Comparison of ENCODE assay signal across 8 mouse cellular contexts in genomic region chr2:144526981-144527820, GRCm38 (mm10). TPM values are rescaled to one million over a fixed set of nuclear protein-coding genes. Genes with fewer than 3 reads are reported as not detected.
A peak's percentile ranks its signal among the peaks of the same experiment; 100 is the strongest.
DNase-seq lines count a peak whose midpoint lies in the region; ATAC-seq lines count a peak whose summit lies in the region.

Dzank1 (minus strand) TSS chr2:144527414.
Polr3f (plus strand) TSS chr2:144527718.

- H3K27ac ChIP-seq in heart, embryonic 10.5 days, result peak within 1 kb of the TSS; percentile 93
- H3K27ac ChIP-seq in kidney, embryonic 15.5 days, result peak within 1 kb of the TSS; percentile 94

- no peaks in the 10 kb centered on the region for H3K27me3 ChIP-seq in heart, embryonic 10.5 days (ENCODE audit: insufficient read depth, poor library complexity, severe bottlenecking)
- peaks cover 7% of the 10 kb centered on the region; the same call in 1 of the 2 replicates for H3K27me3 ChIP-seq in kidney, embryonic 15.5 days

- H3K4me3 ChIP-seq in heart, embryonic 10.5 days, result peak within 1 kb of the TSS; percentile 97
- H3K4me3 ChIP-seq in kidney, embryonic 15.5 days (replicated peaks), result peak within 1 kb of the TSS; percentile 98

- 1% methylated on average over 56 of the region's 56 CpGs for WGBS in heart, embryonic 10.5 days
- WGBS in kidney, embryonic 15.5 days, result 1% methylated on average over 56 of the region's 56 CpGs

- peak; percentile 97 for DNase-seq in B cell, adult 2 months
- peak; percentile 99 for DNase-seq in brain, adult 2 months (ENCODE audit: low read depth, low spot score)
- DNase-seq in heart, embryonic 10.5 days (ENCODE audit: low spot score), result peak; percentile 99
- DNase-seq in liver, result peak; percentile 95
- DNase-seq in spleen, postnatal 4 days (ENCODE audit: low spot score in 2 of 2), result peak; percentile 95 to 96

- peak within 1 kb of the TSS; percentile 94 for H3K4me2 ChIP-seq in kidney, embryonic 15.5 days

- H3K4me1 ChIP-seq in heart, embryonic 10.5 days, result peaks cover 8% of the 10 kb centered on the region
- H3K4me1 ChIP-seq in kidney, embryonic 15.5 days, result peaks cover 21% of the 10 kb centered on the region

- no peaks in the 10 kb centered on the region for H3K9me3 ChIP-seq in heart, embryonic 10.5 days
- no peaks in the 10 kb centered on the region for H3K9me3 ChIP-seq in kidney, embryonic 15.5 days (replicated peaks)

- H3K36me3 ChIP-seq in heart, embryonic 10.5 days, result peaks cover 11% of the 10 kb centered on the region
- peaks cover 18% of the 10 kb centered on the region for H3K36me3 ChIP-seq in kidney, embryonic 15.5 days

- peak within 1 kb of the TSS; percentile 96 for H3K9ac ChIP-seq in kidney, embryonic 15.5 days

- peak; percentile 99 for ATAC-seq in erythroblast, adult 5-6 weeks (replicated peaks; ENCODE audit: low FRiP score, poor library complexity, severe bottlenecking)
- peak; percentile 98 for ATAC-seq in kidney, embryonic 15.5 days (replicated peaks; ENCODE audit: low FRiP score)
- peak; percentile 98 for ATAC-seq in monocyte, adult 5-6 weeks (replicated peaks; ENCODE audit: insufficient number of reproducible peaks, low FRiP score, low TSS enrichment, poor library complexity, severe bottlenecking)

RNA-seq across cellular contexts. Expression of gene Dzank1, which starts in this region (rescaled TPM):
- not detected in 2 replicates for total RNA-seq in erythroblast, adult 5-6 weeks (2015; ENCODE audit: low replicate concordance)
- total RNA-seq in erythroblast, adult 5-6 weeks (2017; ENCODE audit: low replicate concordance), result 0.14 TPM in 1 of 2 replicates, not detected in the other
- polyA plus RNA-seq in heart, embryonic 10.5 days (2016; fragmentation: Nextera tagmentation; extraction: Ambion mirVana), result 0.45 and 0.62 TPM in 2 replicates
- polyA plus RNA-seq in kidney, embryonic 15.5 days (2015; fragmentation: Nextera tagmentation; extraction: Ambion mirVana), result 0.91 and 1.2 TPM in 2 replicates
- 1.5 TPM in 1 of 3 replicates, not detected in the others for total RNA-seq in monocyte, adult 5-6 weeks (2017)

RNA-seq across cellular contexts. Expression of gene Polr3f, which starts in this region (rescaled TPM):
- 2.7 and 20.2 TPM in 2 replicates for total RNA-seq in erythroblast, adult 5-6 weeks (2015; ENCODE audit: low replicate concordance)
- total RNA-seq in erythroblast, adult 5-6 weeks (2017; ENCODE audit: low replicate concordance), result 5.9 and 6.6 TPM in 2 replicates
- polyA plus RNA-seq in heart, embryonic 10.5 days (2016; fragmentation: Nextera tagmentation; extraction: Ambion mirVana), result 23.6 and 24.2 TPM in 2 replicates
- 26.1 and 30.0 TPM in 2 replicates for polyA plus RNA-seq in kidney, embryonic 15.5 days (2015; fragmentation: Nextera tagmentation; extraction: Ambion mirVana)
- 31.9 to 41.6 TPM (median 36.1 TPM) in 3 replicates for total RNA-seq in monocyte, adult 5-6 weeks (2017)

Comparison
In these comparisons a context has a peak if more than half of its experiments do, and no peak if none do; other contexts are left out.
1. Peak in every context shown above with its lines: DNase-seq, ATAC-seq, H3K4me3 ChIP-seq and H3K27ac ChIP-seq.